Mouse (Mus musculus) limb, embryonic 15.5 days (tissue): Measurements from ENCODE around the gene Fosl1. TPM values are rescaled to one million over a fixed set of nuclear protein-coding genes. Genes with fewer than 3 reads are reported as not detected.

Source experiments
- ATAC-seq: fragments of 200-750 bp; cut with Nextera tagmentation; 2 replicates; pipeline ENCODE4 v1.8.0; 2017; ENCODE audit warnings: low read depth, moderate TSS enrichment; ENCODE audit not compliant: insufficient number of reproducible peaks, low FRiP score, low TSS enrichment
- H3K27ac ChIP-seq: fragments of 300-500 bp; sonication (generic); 2 replicates; pipeline ENCODE4 v1.5.1; 2015; ENCODE audit warnings: moderate library complexity, mild to moderate bottlenecking, inconsistent platforms
- H3K27me3 ChIP-seq: fragments of 300-500 bp; sonication (generic); 2 replicates; pipeline ENCODE4 v1.6.1; 2015; ENCODE audit warnings: inconsistent platforms
- H3K36me3 ChIP-seq: fragments of 300-500 bp; sonication (generic); 2 replicates; pipeline ENCODE4 v1.6.1; 2015; ENCODE audit warnings: inconsistent platforms
- H3K4me1 ChIP-seq: fragments of 300-500 bp; sonication (generic); 2 replicates; pipeline ENCODE4 v1.6.1; 2015; ENCODE audit warnings: inconsistent platforms
- H3K4me2 ChIP-seq: fragments of 300-500 bp; sonication (generic); 2 replicates; pipeline ENCODE4 v1.6.1; 2015; ENCODE audit warnings: mild to moderate bottlenecking, inconsistent platforms
- H3K4me3 ChIP-seq: fragments of 300-500 bp; sonication (generic); 2 replicates; pipeline ENCODE4 v1.5.1; 2015; ENCODE audit warnings: mild to moderate bottlenecking, inconsistent platforms
- H3K9ac ChIP-seq: fragments of 300-500 bp; sonication (generic); 2 replicates; pipeline ENCODE4 v1.6.1; 2015; ENCODE audit warnings: inconsistent platforms
- H3K9me3 ChIP-seq: fragments of 300-500 bp; sonication (generic); 2 replicates; pipeline ENCODE4 v1.6.1; 2016; ENCODE audit warnings: inconsistent platforms
- WGBS: fragments of 180-500 bp; shearing (Covaris S2); methylation state at CpG from one replicate; pipeline ENCODE4 v1.1.7; 2015; 5-methylcytosine and 5-hydroxymethylcytosine counted together
- polyA plus RNA-seq: library from polyadenylated mRNA; unstranded; fragments of >200 nt; fragmentation: Nextera tagmentation; extraction: Ambion mirVana; gene quantifications from 2 replicates; pipeline ENCODE4 v1.2.1, GENCODE M21; 2015

The Fosl1 gene
- polyA plus RNA-seq, 1 experiment from 2014 or later: not detected

GRCm38 (mm10) chr19:5448354-5449150 lies 1.2 kb downstream of the Fosl1 start:
- Histone ChIP-seq H3K4me1 (peaks cover 22% of the 10 kb centered on the region), H3K27me3 (peaks cover 56% of the 10 kb centered on the region), H3K4me2 (peak overlapping the region; percentile 89), H3K36me3 (no peaks in the 10 kb centered on the region), H3K9me3 (peaks cover 4% of the 10 kb centered on the region; the same call in 1 of the 2 replicates), H3K9ac (no peak overlapping the region), H3K4me3 (peak overlapping the region; percentile 52), H3K27ac (no peak overlapping the region)
- ATAC-seq: no peak
- WGBS: 4% methylated on average over 34 of the region's 36 CpGs

- no peak overlapping the region for H3K9ac ChIP-seq
- 88% methylated on average over 3 of the region's 3 CpGs for WGBS
- H3K36me3 ChIP-seq: peaks cover 10% of the 10 kb centered on the region
- peaks cover 25% of the 10 kb centered on the region for H3K4me1 ChIP-seq
- no peak overlapping the region for H3K4me3 ChIP-seq
- peaks cover 56% of the 10 kb centered on the region for H3K27me3 ChIP-seq
- H3K9me3 ChIP-seq: peaks cover 4% of the 10 kb centered on the region; the same call in 1 of the 2 replicates
- no peak for ATAC-seq
- no peak overlapping the region for H3K27ac ChIP-seq
- no peak overlapping the region for H3K4me2 ChIP-seq
Observed at GRCm38 (mm10) chr19:5449673-5450072, 2.3 kb downstream of the Fosl1 start.

GRCm38 (mm10) chr19:5451766-5452165 lies 4.4 kb downstream of the Fosl1 start:
- H3K27me3 ChIP-seq: peaks cover 38% of the 10 kb centered on the region
- no peak overlapping the region for H3K4me3 ChIP-seq
- peaks cover 4% of the 10 kb centered on the region; the same call in 1 of the 2 replicates for H3K9me3 ChIP-seq
- H3K27ac ChIP-seq: no peak overlapping the region
- H3K4me2 ChIP-seq: no peak overlapping the region
- H3K9ac ChIP-seq: no peak overlapping the region
- WGBS: 81% methylated on average over 6 of the region's 6 CpGs
- peaks cover 13% of the 10 kb centered on the region for H3K36me3 ChIP-seq
- peaks cover 41% of the 10 kb centered on the region for H3K4me1 ChIP-seq
- no peak for ATAC-seq

GRCm38 (mm10) chr19:5455037-5455436 lies 7.7 kb downstream of the Fosl1 start:
- Histone ChIP-seq H3K36me3 (peaks cover 13% of the 10 kb centered on the region), H3K4me2 (no peak overlapping the region), H3K9ac (no peak overlapping the region), H3K4me3 (peak overlapping the region; percentile 73; the same call in 1 of the 2 replicates), H3K27ac (no peak overlapping the region), H3K4me1 (peaks cover 31% of the 10 kb centered on the region), H3K9me3 (no peaks in the 10 kb centered on the region), H3K27me3 (peaks cover 6% of the 10 kb centered on the region)
- WGBS: 84% methylated on average over 12 of the region's 12 CpGs
- ATAC-seq: no peak

GRCm38 (mm10) chr19:5455568-5455967 lies 8.2 kb downstream of the Fosl1 start:
- no peak for ATAC-seq
- Histone ChIP-seq H3K27me3 (peaks cover under 1% of the 10 kb centered on the region; the same call in 1 of the 2 replicates), H3K9ac (0 out of 2 replicates have a peak overlapping the region, but pooled peaks have one; percentile 71), H3K36me3 (peaks cover 13% of the 10 kb centered on the region), H3K4me1 (peaks cover 31% of the 10 kb centered on the region), H3K4me3 (peak overlapping the region; percentile 73), H3K27ac (no peak overlapping the region), H3K9me3 (no peaks in the 10 kb centered on the region), H3K4me2 (peak overlapping the region; percentile 22; the same call in 1 of the 2 replicates)
- WGBS: 66% methylated on average over 8 of the region's 8 CpGs

GRCm38 (mm10) chr19:5456241-5456921 lies 9.0 kb downstream of the Fosl1 start:
- H3K4me1 ChIP-seq: peaks cover 38% of the 10 kb centered on the region
- 4% methylated on average over 26 of the region's 26 CpGs for WGBS
- H3K27me3 ChIP-seq: no peaks in the 10 kb centered on the region
- H3K4me3 ChIP-seq: peak overlapping the region; percentile 73
- no peaks in the 10 kb centered on the region for H3K9me3 ChIP-seq
- ATAC-seq: no peak
- peaks cover 14% of the 10 kb centered on the region for H3K36me3 ChIP-seq
- H3K4me2 ChIP-seq: peak overlapping the region; percentile 97
- peak overlapping the region; percentile 89 for H3K27ac ChIP-seq
- H3K9ac ChIP-seq: peak overlapping the region; percentile 71

- peaks cover 40% of the 10 kb centered on the region for H3K4me1 ChIP-seq
- H3K9me3 ChIP-seq: no peaks in the 10 kb centered on the region
- under 1% methylated on average over 70 of the region's 70 CpGs for WGBS
- no peaks in the 10 kb centered on the region for H3K27me3 ChIP-seq
- H3K4me3 ChIP-seq: peak overlapping the region; percentile 73
- ATAC-seq: peak; percentile 92
- H3K36me3 ChIP-seq: peaks cover 20% of the 10 kb centered on the region
- peak overlapping the region; percentile 97 for H3K4me2 ChIP-seq
- H3K27ac ChIP-seq: peak overlapping the region; percentile 89
- H3K9ac ChIP-seq: peak overlapping the region; percentile 71
Observed at GRCm38 (mm10) chr19:5456922-5457745, 9.8 kb downstream of the Fosl1 start.

GRCm38 (mm10) chr19:5457746-5458442 lies 10.5 kb downstream of the Fosl1 start, which contains the start of gene Ccdc85b:
Ccdc85b (minus strand) TSS chr19:5457894.
- peak within 1 kb of the TSS; percentile 71 for H3K9ac ChIP-seq
- no peaks in the 10 kb centered on the region for H3K27me3 ChIP-seq
- no peaks in the 10 kb centered on the region for H3K9me3 ChIP-seq
- peak within 1 kb of the TSS; percentile 97 for H3K4me2 ChIP-seq
- ATAC-seq: no peak
- H3K4me1 ChIP-seq: peaks cover 40% of the 10 kb centered on the region
- peak within 1 kb of the TSS; percentile 89 for H3K27ac ChIP-seq
- peak within 1 kb of the TSS; percentile 73 for H3K4me3 ChIP-seq
- H3K36me3 ChIP-seq: peaks cover 27% of the 10 kb centered on the region
- WGBS: 18% methylated on average over 14 of the region's 14 CpGs

GRCm38 (mm10) chr19:5459019-5459418 lies 11.7 kb downstream of the Fosl1 start:
- Histone ChIP-seq H3K4me1 (peaks cover 46% of the 10 kb centered on the region), H3K9ac (no peak overlapping the region), H3K27ac (no peak overlapping the region), H3K9me3 (no peaks in the 10 kb centered on the region), H3K4me2 (no peak overlapping the region), H3K36me3 (peaks cover 32% of the 10 kb centered on the region), H3K4me3 (no peak overlapping the region), H3K27me3 (no peaks in the 10 kb centered on the region)
- WGBS: 71% methylated on average over 7 of the region's 7 CpGs
- ATAC-seq: no peak

- 22% methylated on average over 3 of the region's 3 CpGs for WGBS
- ATAC-seq: no peak
- Histone ChIP-seq H3K9me3 (no peaks in the 10 kb centered on the region), H3K9ac (no peak overlapping the region; the same call in 1 of the 2 replicates), H3K4me3 (peak overlapping the region; percentile 79), H3K36me3 (peaks cover 32% of the 10 kb centered on the region), H3K27ac (peak overlapping the region; percentile 78), H3K4me1 (peaks cover 45% of the 10 kb centered on the region), H3K27me3 (no peaks in the 10 kb centered on the region), H3K4me2 (peak overlapping the region; percentile 91)
Observed at GRCm38 (mm10) chr19:5459896-5460295, 12.5 kb downstream of the Fosl1 start.

GRCm38 (mm10) chr19:5460465-5460911 lies 13.1 kb downstream of the Fosl1 start, which contains the start of gene Fibp:
Fibp (plus strand) TSS chr19:5460615.
- under 1% methylated on average over 32 of the region's 32 CpGs for WGBS
- 0 out of 2 replicates have a peak, but pooled peaks have one; percentile 13 for ATAC-seq
- Histone ChIP-seq H3K9ac (peak within 1 kb of the TSS; percentile 72), H3K4me2 (peak within 1 kb of the TSS; percentile 91), H3K27me3 (no peaks in the 10 kb centered on the region), H3K36me3 (peaks cover 37% of the 10 kb centered on the region), H3K4me1 (peaks cover 40% of the 10 kb centered on the region), H3K4me3 (peak within 1 kb of the TSS; percentile 79), H3K9me3 (no peaks in the 10 kb centered on the region), H3K27ac (peak within 1 kb of the TSS; percentile 78)
